8 mouse cellular contexts compared by ENCODE assay signal in the genomic region with DNA sequence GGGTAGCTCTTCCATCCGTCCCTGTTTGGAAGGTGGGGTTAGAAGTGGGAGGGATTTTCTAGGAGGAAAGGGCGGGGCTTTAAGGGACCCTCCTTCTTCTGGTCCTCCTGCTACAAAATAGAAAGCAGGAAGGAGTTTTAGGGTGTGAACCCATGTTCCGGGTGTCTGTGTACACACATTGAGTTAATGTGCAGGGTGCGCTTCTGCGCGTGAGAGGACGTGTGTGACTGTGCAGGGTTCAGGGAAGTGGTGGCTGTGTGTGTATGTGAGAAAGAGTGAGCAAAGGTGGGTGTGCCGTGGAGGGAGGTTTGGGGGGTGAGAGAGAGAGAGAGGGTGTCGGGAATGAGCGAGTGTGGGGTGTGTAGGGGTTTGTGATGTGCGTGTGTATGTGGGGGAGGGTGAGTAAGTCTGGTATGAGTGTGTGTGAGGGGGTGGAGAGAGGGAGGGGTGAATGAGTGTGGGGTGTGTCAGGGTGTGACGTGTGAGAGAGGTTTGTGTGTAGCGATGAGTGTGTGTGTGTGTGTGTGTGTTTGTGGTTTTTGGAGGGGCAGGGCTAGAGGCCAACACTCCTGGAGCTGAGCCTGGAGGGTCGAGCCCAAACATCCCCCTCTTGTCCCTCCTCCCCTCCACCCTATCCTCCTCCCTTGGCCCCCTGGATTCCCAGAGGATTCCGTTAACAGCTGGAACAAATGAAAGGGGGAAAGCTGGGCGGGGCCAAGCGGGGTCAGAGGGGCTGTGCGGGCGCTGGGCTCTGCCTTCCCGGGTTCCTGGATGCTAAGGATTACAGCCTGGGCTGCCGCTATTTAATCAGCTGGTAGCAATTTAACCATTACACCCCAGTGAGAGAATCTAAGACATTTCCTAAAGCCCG.
DNase-seq lines count a peak whose midpoint lies in the region; ATAC-seq and TF ChIP-seq lines count a peak whose summit lies in the region.

No protein-coding gene starts in this region.

- 11% methylated on average over 22 of the region's 22 CpGs for WGBS in forebrain, embryonic 14.5 days
- 4% methylated on average over 22 of the region's 22 CpGs for WGBS in hindbrain, embryonic 10.5 days
- 3% methylated on average over 22 of the region's 22 CpGs for WGBS in limb, embryonic 14.5 days
- WGBS in midbrain, embryonic 14.5 days = 8% methylated on average over 22 of the region's 22 CpGs

- peak overlapping the region; percentile 8; the same call in 1 of the 2 replicates for H3K4me3 ChIP-seq in forebrain, embryonic 14.5 days (ENCODE audit: low read depth, low read length)
- H3K4me3 ChIP-seq in hindbrain, embryonic 10.5 days = peak overlapping the region; percentile 46
- H3K4me3 ChIP-seq in limb, embryonic 14.5 days (replicated peaks; ENCODE audit: low read length) = peak overlapping the region; percentile 25
- peak overlapping the region; percentile 10; the same call in 1 of the 2 replicates for H3K4me3 ChIP-seq in midbrain, embryonic 14.5 days (replicated peaks; ENCODE audit: low read depth, low read length)

- H3K4me1 ChIP-seq in forebrain, embryonic 14.5 days (ENCODE audit: control insufficient read depth, insufficient read depth, low read length) = peaks cover 12% of the 10 kb centered on the region
- peaks cover 52% of the 10 kb centered on the region for H3K4me1 ChIP-seq in hindbrain, embryonic 10.5 days (replicated peaks)
- peaks cover 36% of the 10 kb centered on the region for H3K4me1 ChIP-seq in limb, embryonic 14.5 days (ENCODE audit: control insufficient read depth, insufficient read depth, low read length)
- peaks cover 15% of the 10 kb centered on the region for H3K4me1 ChIP-seq in midbrain, embryonic 14.5 days (ENCODE audit: control insufficient read depth, insufficient read depth, low read length)

- no peaks in the 10 kb centered on the region for H3K9me3 ChIP-seq in forebrain, embryonic 14.5 days (replicated peaks; ENCODE audit: control insufficient read depth, low read length)
- H3K9me3 ChIP-seq in hindbrain, embryonic 10.5 days = no peaks in the 10 kb centered on the region
- H3K9me3 ChIP-seq in limb, embryonic 14.5 days (ENCODE audit: control insufficient read depth, low read length) = no peaks in the 10 kb centered on the region
- no peaks in the 10 kb centered on the region for H3K9me3 ChIP-seq in midbrain, embryonic 14.5 days (ENCODE audit: control insufficient read depth, low read length)

- no peak for TF ChIP-seq POLR2A in limb, embryonic 14.5 days (IDR thresholded peaks at IDR 0.05; ENCODE audit: borderline replicate concordance, extremely low read depth, insufficient read depth, insufficient read length)

- no peak overlapping the region for H3K27ac ChIP-seq in forebrain, embryonic 14.5 days (ENCODE audit: low read depth, low read length)
- peak overlapping the region; percentile 83 for H3K27ac ChIP-seq in hindbrain, embryonic 10.5 days
- peak overlapping the region; percentile 79 for H3K27ac ChIP-seq in limb, embryonic 14.5 days (replicated peaks; ENCODE audit: low read depth, low read length)
- no peak overlapping the region for H3K27ac ChIP-seq in midbrain, embryonic 14.5 days (replicated peaks; ENCODE audit: low read depth, low read length)

- peak; percentile 28 to 34 for DNase-seq in spleen, adult 18-20 months
- no peak for DNase-seq in spleen, postnatal 14 days (ENCODE audit: low spot score in 2 of 2)
- DNase-seq in forebrain, embryonic 14.5 days (ENCODE audit: low spot score) = peak; percentile 53
- DNase-seq in hindbrain, embryonic 10.5 days (ENCODE audit: low spot score) = peak; percentile 85
- DNase-seq in limb, embryonic 14.5 days (ENCODE audit: low spot score) = peak; percentile 85
- peak; percentile 69 for DNase-seq in midbrain, embryonic 14.5 days
- DNase-seq in testis, postnatal 14 days (ENCODE audit: low spot score) = peak; percentile 27
- no peak for DNase-seq in layer of hippocampus, postnatal 36 days

- H3K9ac ChIP-seq in forebrain, embryonic 14.5 days (ENCODE audit: low read length) = peak overlapping the region; percentile 49
- peak overlapping the region; percentile 31 for H3K9ac ChIP-seq in limb, embryonic 14.5 days (ENCODE audit: low read depth, low read length, severe bottlenecking)
- no peak overlapping the region; the same call in 1 of the 2 replicates for H3K9ac ChIP-seq in midbrain, embryonic 14.5 days (replicated peaks; ENCODE audit: low read length)

- no peaks in the 10 kb centered on the region for H3K36me3 ChIP-seq in forebrain, embryonic 14.5 days (ENCODE audit: control insufficient read depth, insufficient read depth, low read length)
- H3K36me3 ChIP-seq in hindbrain, embryonic 10.5 days = no peaks in the 10 kb centered on the region
- H3K36me3 ChIP-seq in limb, embryonic 14.5 days (ENCODE audit: control insufficient read depth, insufficient read depth, low read length) = no peaks in the 10 kb centered on the region
- no peaks in the 10 kb centered on the region for H3K36me3 ChIP-seq in midbrain, embryonic 14.5 days (ENCODE audit: control insufficient read depth, insufficient read depth, low read length)

- ATAC-seq in forebrain, embryonic 14.5 days = peak; percentile 54; the same call in 1 of the 2 replicates
- peak; percentile 77 for ATAC-seq in limb, embryonic 14.5 days (ENCODE audit: low FRiP score, low read depth)
- peak; percentile 34; the same call in 1 of the 2 replicates for ATAC-seq in midbrain, embryonic 14.5 days (ENCODE audit: low FRiP score, low TSS enrichment)

- peak overlapping the region; percentile 45 for H3K4me2 ChIP-seq in forebrain, embryonic 14.5 days (ENCODE audit: low read length)
- peak overlapping the region; percentile 65 for H3K4me2 ChIP-seq in limb, embryonic 14.5 days (replicated peaks; ENCODE audit: low read depth, low read length, severe bottlenecking)
- peak overlapping the region; percentile 43 for H3K4me2 ChIP-seq in midbrain, embryonic 14.5 days (ENCODE audit: low read length)

- H3K27me3 ChIP-seq in forebrain, embryonic 14.5 days (replicated peaks; ENCODE audit: control insufficient read depth, insufficient read depth, low read length) = no peaks in the 10 kb centered on the region
- peaks cover 35% of the 10 kb centered on the region for H3K27me3 ChIP-seq in hindbrain, embryonic 10.5 days (ENCODE audit: insufficient read depth, poor library complexity, severe bottlenecking)
- H3K27me3 ChIP-seq in limb, embryonic 14.5 days (ENCODE audit: control insufficient read depth, insufficient read depth, low read length) = no peaks in the 10 kb centered on the region
- H3K27me3 ChIP-seq in midbrain, embryonic 14.5 days (ENCODE audit: control insufficient read depth, insufficient read depth, low read length) = peaks cover 3% of the 10 kb centered on the region; the same call in 1 of the 2 replicates

Comparison
In these comparisons a context has a peak if more than half of its experiments do, and no peak if none do; other contexts are left out.
1. DNase-seq: peak in spleen, adult 18-20 months (2 of 2), forebrain, embryonic 14.5 days (single experiment), hindbrain, embryonic 10.5 days (single experiment), limb, embryonic 14.5 days (single experiment), midbrain, embryonic 14.5 days (single experiment) and testis, postnatal 14 days (single experiment); none in spleen, postnatal 14 days (0 of 2) and layer of hippocampus, postnatal 36 days (0 of 2).
2. H3K27ac ChIP-seq: peak in hindbrain, embryonic 10.5 days (single experiment) and limb, embryonic 14.5 days (single experiment); none in forebrain, embryonic 14.5 days (single experiment) and midbrain, embryonic 14.5 days (single experiment).
3. Peak in every context shown above with its lines, with median percentiles within 50 percentile points of each other: ATAC-seq, H3K4me2 ChIP-seq and H3K4me3 ChIP-seq.